Comparison of ENCODE assay signal across 11 mouse cellular contexts in genomic region chr12:104642337-104642736, GRCm38 (mm10).
DNase-seq lines count a peak whose midpoint lies in the region; ATAC-seq lines count a peak whose summit lies in the region.
"Had no signal": no experiment of that assay in that cellular context is flagged by ENCODE, and none has a peak within 500 bp of the region (broad histone marks: within the 10 kb centered on the region; RNA-seq: fewer than 3 reads in every experiment).

No protein-coding gene starts in this region.

- H3K9me3 ChIP-seq in embryonic facial prominence, embryonic 14.5 days (ENCODE audit: control insufficient read depth, low read length): peaks cover 7% of the 10 kb centered on the region; the same call in 1 of the 2 replicates
- H3K9me3 ChIP-seq: intestine, embryonic 15.5 days; limb, embryonic 15.5 days had no signal

- peak; percentile 53; the same call in 1 of the 2 replicates for ATAC-seq in embryonic facial prominence, embryonic 14.5 days (ENCODE audit: low read depth)
- no peak for ATAC-seq in erythroblast, adult 5-6 weeks (replicated peaks; ENCODE audit: low FRiP score, poor library complexity, severe bottlenecking)
- ATAC-seq: intestine, embryonic 15.5 days had no signal

- H3K4me3 ChIP-seq in embryonic facial prominence, embryonic 14.5 days (ENCODE audit: low read depth, low read length): no peak overlapping the region
- H3K4me3 ChIP-seq: intestine, embryonic 15.5 days; limb, embryonic 15.5 days had no signal

- no peak overlapping the region for H3K27ac ChIP-seq in embryonic facial prominence, embryonic 14.5 days (replicated peaks; ENCODE audit: low read depth, low read length)
- H3K27ac ChIP-seq: intestine, embryonic 15.5 days; limb, embryonic 15.5 days had no signal

- no peak overlapping the region for H3K9ac ChIP-seq in embryonic facial prominence, embryonic 14.5 days (ENCODE audit: low read depth, low read length)
- H3K9ac ChIP-seq: intestine, embryonic 15.5 days; limb, embryonic 15.5 days had no signal

- no peaks in the 10 kb centered on the region for H3K36me3 ChIP-seq in embryonic facial prominence, embryonic 14.5 days (ENCODE audit: control insufficient read depth, insufficient read depth, low read length)
- H3K36me3 ChIP-seq: intestine, embryonic 15.5 days; limb, embryonic 15.5 days had no signal

- 0 out of 2 replicates have a peak, but pooled peaks cover 10% of the 10 kb centered on the region for H3K27me3 ChIP-seq in embryonic facial prominence, embryonic 14.5 days (replicated peaks; ENCODE audit: control insufficient read depth, insufficient read depth, low read length)

- peak; percentile 20 to 40 for DNase-seq in cerebellum, postnatal 4 days (ENCODE audit: low spot score in 2 of 2)
- no peak for DNase-seq in cerebellum, adult 8-10 months
- DNase-seq in layer of hippocampus, adult 11-12 months (ENCODE audit: low spot score): peak; percentile 18
- no peak for DNase-seq in layer of hippocampus, adult 9-10 months (ENCODE audit: low spot score)
- peak; percentile 71 for DNase-seq in embryonic facial prominence, embryonic 14.5 days (ENCODE audit: low spot score)
- peak; percentile 13 for DNase-seq in lung, postnatal 25 days (ENCODE audit: low spot score)
- DNase-seq in kidney, postnatal 36 days: no peak
- DNase-seq: B cell, adult 2 months had no signal

- WGBS in embryonic facial prominence, embryonic 14.5 days: 53% methylated on average over 7 of the region's 7 CpGs

- peaks cover 13% of the 10 kb centered on the region for H3K4me1 ChIP-seq in embryonic facial prominence, embryonic 14.5 days (ENCODE audit: control insufficient read depth, insufficient read depth, low read length)

- H3K4me2 ChIP-seq in embryonic facial prominence, embryonic 14.5 days (ENCODE audit: low read depth, low read length): no peak overlapping the region
- H3K4me2 ChIP-seq: intestine, embryonic 15.5 days; limb, embryonic 15.5 days had no signal

Comparison
In these comparisons a context has a peak if more than half of its experiments do, and no peak if none do; other contexts are left out.
1. DNase-seq: peak in cerebellum, postnatal 4 days (2 of 2), layer of hippocampus, adult 11-12 months (single experiment), embryonic facial prominence, embryonic 14.5 days (single experiment) and lung, postnatal 25 days (single experiment); none in cerebellum, adult 8-10 months (single experiment), layer of hippocampus, adult 9-10 months (single experiment) and kidney, postnatal 36 days (0 of 2).